Mouse (Mus musculus) limb, embryonic 11.5 days (tissue): ENCODE measurements around the gene Zbtb20. TPM values are rescaled to one million over a fixed set of nuclear protein-coding genes. Genes with fewer than 3 reads are reported as not detected.

ENCODE experiments used
- ATAC-seq: fragments of 200-750 bp; cut with Nextera tagmentation; 2 replicates; pipeline ENCODE4 v1.8.0; 2017; ENCODE audit warnings: low read depth; ENCODE audit not compliant: insufficient number of reproducible peaks, low FRiP score, low TSS enrichment
- DNase-seq: peaks from one replicate; pipeline ENCODE4 v3.0.0-alpha.2; 2015; ENCODE audit warnings: low spot score
- H3K27ac ChIP-seq: fragments of 300-500 bp; sonication (generic); replicated peaks from 2 replicates; pipeline ENCODE4 v1.5.1; 2014; ENCODE audit warnings: low read depth, mild to moderate bottlenecking, low read length
- H3K27me3 ChIP-seq: fragments of 300-500 bp; sonication (generic); 2 replicates; pipeline ENCODE4 v1.6.1; 2014; ENCODE audit warnings: mild to moderate bottlenecking, low read length, mixed read lengths; ENCODE audit not compliant: control insufficient read depth, insufficient read depth
- H3K36me3 ChIP-seq: fragments of 300-500 bp; sonication (generic); 2 replicates; pipeline ENCODE4 v1.6.1; 2014; ENCODE audit warnings: mild to moderate bottlenecking, low read length, moderate library complexity, mixed read lengths; ENCODE audit not compliant: control insufficient read depth, insufficient read depth
- H3K4me1 ChIP-seq: fragments of 300-500 bp; sonication (generic); 2 replicates; pipeline ENCODE4 v1.6.1; 2014; ENCODE audit warnings: low read length, mixed read lengths; ENCODE audit not compliant: control insufficient read depth, insufficient read depth
- H3K4me2 ChIP-seq: fragments of 300-500 bp; sonication (generic); 2 replicates; pipeline ENCODE4 v1.6.1; 2014; ENCODE audit warnings: low read depth, mild to moderate bottlenecking, moderate library complexity; ENCODE audit not compliant: severe bottlenecking
- H3K4me3 ChIP-seq: fragments of 300-500 bp; sonication (generic); 2 replicates; pipeline ENCODE4 v1.5.1; 2014; ENCODE audit warnings: low read depth, low read length
- H3K9ac ChIP-seq: fragments of 300-500 bp; sonication (generic); 2 replicates; pipeline ENCODE4 v1.6.1; 2014; ENCODE audit warnings: mild to moderate bottlenecking, low read length
- H3K9me3 ChIP-seq: fragments of 300-500 bp; sonication (generic); 2 replicates; pipeline ENCODE4 v1.6.1; 2016; ENCODE audit warnings: low read length; ENCODE audit not compliant: control insufficient read depth
- WGBS: fragments of 180-500 bp; shearing (Covaris S2); extraction: QIAGEN DNeasy Blood & Tissue Kit; methylation state at CpG from one replicate; pipeline ENCODE4 v1.1.7; 2014; 5-methylcytosine and 5-hydroxymethylcytosine counted together
- polyA plus RNA-seq: library from polyadenylated mRNA; unstranded; fragments of >200 nt; fragmentation: Nextera tagmentation; extraction: Ambion mirVana; gene quantifications from 2 replicates; pipeline ENCODE4 v1.2.1, GENCODE M21; 2014

The Zbtb20 gene
- polyA plus RNA-seq, 1 experiment from 2014 or later, result 12.9 TPM

DNA sequence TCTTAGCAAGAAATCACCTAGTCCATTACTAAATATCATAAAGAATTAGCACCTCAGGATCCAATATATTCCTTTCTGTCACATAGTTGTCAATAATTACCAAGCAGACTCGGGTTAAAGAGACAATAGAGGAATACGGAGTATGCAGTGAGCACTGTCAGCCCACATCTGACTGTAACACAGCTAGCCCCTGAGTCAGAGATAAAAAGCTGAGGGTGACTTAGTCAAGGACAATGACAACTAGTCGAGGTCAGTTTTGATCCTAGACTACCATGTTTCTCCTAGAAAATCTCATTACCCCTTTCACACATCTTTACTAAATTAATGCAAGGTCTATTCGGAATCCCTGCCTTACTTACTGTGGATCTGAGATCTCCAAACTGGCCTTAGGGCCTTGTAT is 465.0 kb downstream of the Zbtb20 start:
- WGBS, result 77% methylated on average over 4 of the region's 4 CpGs

GRCm38 (mm10) chr16:43341916-43342455 is 466.3 kb downstream of the Zbtb20 start:
- H3K9me3 ChIP-seq, result no peaks in the 10 kb centered on the region
- H3K4me1 ChIP-seq, result no peaks in the 10 kb centered on the region
- no peak for ATAC-seq
- no peak overlapping the region for H3K9ac ChIP-seq
- no peaks in the 10 kb centered on the region for H3K27me3 ChIP-seq
- no peak overlapping the region for H3K4me3 ChIP-seq
- no peaks in the 10 kb centered on the region for H3K36me3 ChIP-seq
- no peak overlapping the region for H3K27ac ChIP-seq
- DNase-seq, result no peak
- H3K4me2 ChIP-seq, result no peak overlapping the region

More for the DNA sequence above, 465.0 kb downstream of the Zbtb20 start:
- ATAC-seq, result no peak
- H3K9ac ChIP-seq, result no peak overlapping the region
- no peak overlapping the region for H3K4me2 ChIP-seq
- no peaks in the 10 kb centered on the region for H3K27me3 ChIP-seq
- no peaks in the 10 kb centered on the region for H3K9me3 ChIP-seq
- no peak overlapping the region for H3K27ac ChIP-seq
- H3K4me3 ChIP-seq, result no peak overlapping the region
- no peaks in the 10 kb centered on the region for H3K4me1 ChIP-seq
- DNase-seq, result no peak
- no peaks in the 10 kb centered on the region for H3K36me3 ChIP-seq

DNA sequence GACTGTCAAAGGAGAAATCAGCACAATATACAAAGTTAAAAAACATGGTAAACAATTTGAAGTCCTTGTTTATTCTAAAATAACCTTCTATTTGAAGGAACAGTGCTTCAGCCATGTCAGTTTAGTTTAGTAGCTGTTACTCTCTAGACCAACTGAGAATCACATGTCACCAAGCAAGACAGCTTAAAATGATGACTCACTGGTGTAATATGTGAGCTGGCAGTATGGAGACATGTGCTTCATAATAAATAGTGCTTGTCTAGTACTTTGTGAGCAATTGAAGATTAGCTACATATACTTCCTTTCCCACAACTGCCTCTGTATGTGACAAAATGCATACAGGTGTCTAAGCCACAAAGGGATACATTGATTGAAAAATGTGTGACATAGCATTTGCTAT is 470.4 kb downstream of the Zbtb20 start:
- Histone ChIP-seq H3K27me3 (no peaks in the 10 kb centered on the region), H3K4me2 (no peak overlapping the region), H3K36me3 (no peaks in the 10 kb centered on the region), H3K4me1 (no peaks in the 10 kb centered on the region), H3K9ac (no peak overlapping the region), H3K4me3 (no peak overlapping the region), H3K9me3 (no peaks in the 10 kb centered on the region), H3K27ac (no peak overlapping the region)
- DNase-seq (no peak), ATAC-seq (no peak)

DNA sequence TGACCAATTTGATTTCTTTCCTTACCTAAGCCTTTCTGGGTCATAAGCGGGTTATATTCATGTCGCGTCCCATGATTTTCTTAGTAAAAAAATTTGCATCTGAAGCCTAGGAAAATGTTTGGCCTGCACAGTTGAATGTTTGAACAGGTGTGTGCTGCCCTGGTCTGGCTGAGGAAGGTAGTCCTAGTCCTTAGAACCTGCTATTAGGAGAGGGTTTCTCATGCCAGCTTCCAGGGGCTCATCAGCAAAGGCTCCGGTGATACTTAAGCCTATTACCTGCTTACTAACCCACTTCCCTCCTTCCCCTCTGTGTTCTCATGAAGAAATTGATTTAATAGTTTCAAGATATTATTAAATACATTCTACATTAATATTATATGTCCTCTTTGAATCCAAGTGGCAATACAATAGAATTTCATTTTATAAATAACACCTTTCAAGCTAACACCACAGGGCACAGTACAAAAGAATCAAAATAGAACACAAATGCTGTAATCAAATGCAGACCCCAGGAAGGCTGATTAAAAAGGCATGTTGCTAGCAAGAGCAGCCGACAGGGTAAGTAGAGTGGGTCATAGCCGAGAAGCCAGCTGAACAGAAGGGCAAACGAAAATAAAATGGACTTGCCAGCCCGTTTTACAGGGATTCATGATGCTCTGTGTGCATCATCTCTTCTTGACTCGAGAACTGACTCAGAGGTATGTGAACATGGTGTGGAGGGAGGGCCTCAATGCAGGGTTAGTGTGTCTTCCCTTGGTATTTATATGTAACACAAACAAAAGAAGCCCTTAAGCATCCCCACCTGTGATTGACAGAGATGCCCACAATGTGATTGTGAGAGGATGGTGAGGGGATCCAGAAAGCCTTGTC is 480.3 kb downstream of the Zbtb20 start:
- no peak overlapping the region for H3K4me2 ChIP-seq
- H3K4me1 ChIP-seq, result peaks cover 7% of the 10 kb centered on the region
- H3K27ac ChIP-seq, result no peak overlapping the region
- no peak overlapping the region for H3K9ac ChIP-seq
- DNase-seq (peak; percentile 43), ATAC-seq (peak; percentile 79; the same call in 1 of the 2 replicates)
- no peaks in the 10 kb centered on the region for H3K9me3 ChIP-seq
- no peaks in the 10 kb centered on the region for H3K27me3 ChIP-seq
- 44% methylated on average over 9 of the region's 9 CpGs for WGBS
- H3K4me3 ChIP-seq, result no peak overlapping the region
- H3K36me3 ChIP-seq, result no peaks in the 10 kb centered on the region

DNA sequence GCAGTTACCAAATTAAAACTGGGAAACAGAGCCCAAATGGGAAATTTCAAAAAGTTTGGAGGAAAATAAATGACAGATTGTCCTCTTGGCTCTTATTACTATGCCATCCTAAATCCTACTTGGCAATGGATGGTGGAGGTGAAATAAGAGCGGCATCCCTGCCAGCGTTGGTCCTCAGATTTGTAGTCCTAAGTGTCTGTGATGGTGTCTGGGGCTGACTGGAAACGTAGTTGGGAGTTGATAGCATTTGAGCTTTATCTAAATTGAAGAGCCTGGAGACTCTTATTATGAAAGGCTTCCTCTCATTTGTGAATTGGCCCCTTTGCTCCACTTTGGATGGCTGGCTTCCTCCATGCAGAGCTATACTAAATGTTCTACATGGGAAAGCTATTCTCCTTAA is 483.9 kb downstream of the Zbtb20 start:
- Histone ChIP-seq H3K27me3 (no peaks in the 10 kb centered on the region), H3K27ac (no peak overlapping the region), H3K4me1 (peaks cover 9% of the 10 kb centered on the region), H3K4me2 (no peak overlapping the region), H3K9ac (no peak overlapping the region), H3K36me3 (no peaks in the 10 kb centered on the region), H3K9me3 (no peaks in the 10 kb centered on the region), H3K4me3 (no peak overlapping the region)
- 83% methylated on average over 3 of the region's 3 CpGs for WGBS
- DNase-seq (no peak), ATAC-seq (no peak)

DNA sequence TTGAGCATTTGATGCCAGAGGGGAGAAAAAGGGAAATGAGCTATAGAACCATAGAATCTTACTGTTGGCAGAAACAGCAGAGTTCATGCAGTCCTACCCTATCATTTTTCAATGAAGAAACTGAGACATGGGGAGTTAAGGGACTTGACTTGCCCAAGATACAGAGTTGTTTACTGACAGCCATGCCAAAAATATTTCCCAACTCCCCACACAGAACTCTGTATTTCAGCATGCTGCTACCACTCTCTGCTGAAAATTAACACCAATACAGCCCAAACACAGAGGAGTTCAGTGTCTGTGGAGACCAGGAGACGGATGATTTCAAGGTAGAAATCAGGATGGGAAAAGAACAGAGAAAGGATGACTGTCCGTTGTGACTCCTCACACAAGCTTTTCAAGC is 484.4 kb downstream of the Zbtb20 start:
- no peak for DNase-seq
- H3K9me3 ChIP-seq, result no peaks in the 10 kb centered on the region
- no peak overlapping the region for H3K9ac ChIP-seq
- no peaks in the 10 kb centered on the region for H3K27me3 ChIP-seq
- H3K36me3 ChIP-seq, result no peaks in the 10 kb centered on the region
- 96% methylated on average over 2 of the region's 2 CpGs for WGBS
- no peak overlapping the region for H3K4me3 ChIP-seq
- peaks cover 9% of the 10 kb centered on the region for H3K4me1 ChIP-seq
- H3K27ac ChIP-seq, result no peak overlapping the region
- H3K4me2 ChIP-seq, result no peak overlapping the region
- ATAC-seq, result no peak

GRCm38 (mm10) chr16:43360838-43361480 is 485.3 kb downstream of the Zbtb20 start:
- H3K27ac ChIP-seq, result no peak overlapping the region
- no peak overlapping the region for H3K9ac ChIP-seq
- no peak overlapping the region for H3K4me2 ChIP-seq
- DNase-seq (no peak), ATAC-seq (no peak)
- no peaks in the 10 kb centered on the region for H3K9me3 ChIP-seq
- no peaks in the 10 kb centered on the region for H3K36me3 ChIP-seq
- whole genome bisulfite sequencing, result 85% methylated on average over 7 of the region's 7 CpGs
- peaks cover 6% of the 10 kb centered on the region; the same call in 1 of the 2 replicates for H3K4me1 ChIP-seq
- H3K4me3 ChIP-seq, result no peak overlapping the region
- no peaks in the 10 kb centered on the region for H3K27me3 ChIP-seq

GRCm38 (mm10) chr16:43362651-43363300 is 487.1 kb downstream of the Zbtb20 start:
- H3K9me3 ChIP-seq, result no peaks in the 10 kb centered on the region
- DNase-seq (no peak), ATAC-seq (peak; percentile 44; the same call in 1 of the 2 replicates)
- no peaks in the 10 kb centered on the region for H3K36me3 ChIP-seq
- no peak overlapping the region for H3K9ac ChIP-seq
- H3K4me3 ChIP-seq, result no peak overlapping the region
- H3K27ac ChIP-seq, result no peak overlapping the region
- 87% methylated on average over 9 of the region's 9 CpGs for WGBS
- H3K4me2 ChIP-seq, result no peak overlapping the region
- 0 out of 2 replicates have a peak, but pooled peaks cover 3% of the 10 kb centered on the region for H3K4me1 ChIP-seq
- H3K27me3 ChIP-seq, result no peaks in the 10 kb centered on the region
